Mouse (Mus musculus): ENCODE measurements around the gene Wbp2. TPM values are rescaled to one million over a fixed set of nuclear protein-coding genes. Genes with fewer than 3 reads are reported as not detected.

Wbp2 gene
- polyA plus RNA-seq, 1 experiment from 2014 or later: 164 TPM

- no peak overlapping the region for H3K4me2 ChIP-seq (replicated peaks)
Observed at GRCm38 (mm10) chr11:116076836-116077235, 10.0 kb downstream of the Wbp2 start.

GRCm38 (mm10) chr11:116076266-116076540, 10.6 kb downstream of the Wbp2 start:
- no peak for DNase-seq (ENCODE audit: low spot score)
- H3K9ac ChIP-seq: no peak overlapping the region
- no peaks in the 10 kb centered on the region for H3K9me3 ChIP-seq (ENCODE audit: control insufficient read depth, low read length)
- no peak overlapping the region for H3K4me3 ChIP-seq (replicated peaks; ENCODE audit: low read length)
- peaks cover 4% of the 10 kb centered on the region; the same call in 1 of the 2 replicates for H3K4me1 ChIP-seq (replicated peaks; ENCODE audit: control insufficient read depth, insufficient read depth, low read length)
- ATAC-seq (ENCODE audit: low FRiP score): no peak
- WGBS: 70% methylated on average over 7 of the region's 7 CpGs
- no peak overlapping the region for H3K4me2 ChIP-seq (replicated peaks)
- H3K36me3 ChIP-seq (replicated peaks; ENCODE audit: control insufficient read depth, insufficient read depth): peaks cover 23% of the 10 kb centered on the region
- no peak overlapping the region for H3K27ac ChIP-seq
- no peaks in the 10 kb centered on the region for H3K27me3 ChIP-seq (ENCODE audit: control insufficient read depth, insufficient read depth, low read length)

More at GRCm38 (mm10) chr11:116076836-116077235, 10.0 kb downstream of the Wbp2 start:
- Histone ChIP-seq H3K36me3 (replicated peaks; ENCODE audit: control insufficient read depth, insufficient read depth) (peaks cover 30% of the 10 kb centered on the region), H3K27me3 (ENCODE audit: control insufficient read depth, insufficient read depth, low read length) (no peaks in the 10 kb centered on the region), H3K27ac (no peak overlapping the region), H3K4me3 (replicated peaks; ENCODE audit: low read length) (no peak overlapping the region), H3K4me1 (replicated peaks; ENCODE audit: control insufficient read depth, insufficient read depth, low read length) (peaks cover 4% of the 10 kb centered on the region; the same call in 1 of the 2 replicates), H3K9ac (no peak overlapping the region), H3K9me3 (ENCODE audit: control insufficient read depth, low read length) (no peaks in the 10 kb centered on the region)
- ATAC-seq (ENCODE audit: low FRiP score) (no peak), DNase-seq (ENCODE audit: low spot score) (no peak)
- WGBS: 85% methylated on average over 7 of the region's 7 CpGs

- no peak overlapping the region for H3K4me2 ChIP-seq (replicated peaks)
- H3K4me3 ChIP-seq (replicated peaks; ENCODE audit: low read length): no peak overlapping the region
- no peaks in the 10 kb centered on the region for H3K27me3 ChIP-seq (ENCODE audit: control insufficient read depth, insufficient read depth, low read length)
- ATAC-seq (ENCODE audit: low FRiP score) (no peak), DNase-seq (ENCODE audit: low spot score) (no peak)
- WGBS: 64% methylated on average over 20 of the region's 20 CpGs
- no peaks in the 10 kb centered on the region for H3K9me3 ChIP-seq (ENCODE audit: control insufficient read depth, low read length)
- no peak overlapping the region for H3K9ac ChIP-seq
- peaks cover 4% of the 10 kb centered on the region; the same call in 1 of the 2 replicates for H3K4me1 ChIP-seq (replicated peaks; ENCODE audit: control insufficient read depth, insufficient read depth, low read length)
- H3K27ac ChIP-seq: no peak overlapping the region
- peaks cover 18% of the 10 kb centered on the region for H3K36me3 ChIP-seq (replicated peaks; ENCODE audit: control insufficient read depth, insufficient read depth)
Observed at GRCm38 (mm10) chr11:116075539-116076265, 11.1 kb downstream of the Wbp2 start.

- Histone ChIP-seq H3K36me3 (replicated peaks; ENCODE audit: control insufficient read depth, insufficient read depth) (peaks cover 7% of the 10 kb centered on the region; the same call in 1 of the 2 replicates), H3K27me3 (ENCODE audit: control insufficient read depth, insufficient read depth, low read length) (no peaks in the 10 kb centered on the region), H3K4me3 (replicated peaks; ENCODE audit: low read length) (no peak overlapping the region), H3K4me2 (replicated peaks) (no peak overlapping the region), H3K9me3 (ENCODE audit: control insufficient read depth, low read length) (no peaks in the 10 kb centered on the region), H3K27ac (no peak overlapping the region), H3K4me1 (replicated peaks; ENCODE audit: control insufficient read depth, insufficient read depth, low read length) (peaks cover 4% of the 10 kb centered on the region; the same call in 1 of the 2 replicates), H3K9ac (no peak overlapping the region)
- 69% methylated on average over 7 of the region's 7 CpGs for WGBS
- ATAC-seq (ENCODE audit: low FRiP score): no peak
- DNase-seq (ENCODE audit: low spot score): no peak
Observed at GRCm38 (mm10) chr11:116074436-116074991, 12.3 kb downstream of the Wbp2 start.

- ATAC-seq (ENCODE audit: low FRiP score) (no peak), DNase-seq (ENCODE audit: low spot score) (no peak)
- H3K4me3 ChIP-seq (replicated peaks; ENCODE audit: low read length): no peak overlapping the region
- no peaks in the 10 kb centered on the region for H3K9me3 ChIP-seq (ENCODE audit: control insufficient read depth, low read length)
- no peaks in the 10 kb centered on the region for H3K4me1 ChIP-seq (replicated peaks; ENCODE audit: control insufficient read depth, insufficient read depth, low read length)
- no peak overlapping the region for H3K27ac ChIP-seq
- WGBS: 89% methylated on average over 3 of the region's 3 CpGs
- no peaks in the 10 kb centered on the region for H3K36me3 ChIP-seq (replicated peaks; ENCODE audit: control insufficient read depth, insufficient read depth)
- H3K9ac ChIP-seq: no peak overlapping the region
- H3K4me2 ChIP-seq (replicated peaks): no peak overlapping the region
- no peaks in the 10 kb centered on the region for H3K27me3 ChIP-seq (ENCODE audit: control insufficient read depth, insufficient read depth, low read length)
Observed at GRCm38 (mm10) chr11:116072608-116073007, 14.2 kb downstream of the Wbp2 start.

- no peak for DNase-seq (ENCODE audit: low spot score)
- H3K9me3 ChIP-seq (ENCODE audit: control insufficient read depth, low read length): no peaks in the 10 kb centered on the region
- no peak overlapping the region for H3K9ac ChIP-seq
- no peak for ATAC-seq (ENCODE audit: low FRiP score)
- H3K4me2 ChIP-seq (replicated peaks): no peak overlapping the region
- no peaks in the 10 kb centered on the region for H3K27me3 ChIP-seq (ENCODE audit: control insufficient read depth, insufficient read depth, low read length)
- no peak overlapping the region for H3K4me3 ChIP-seq (replicated peaks; ENCODE audit: low read length)
- H3K4me1 ChIP-seq (replicated peaks; ENCODE audit: control insufficient read depth, insufficient read depth, low read length): no peaks in the 10 kb centered on the region
- no peak overlapping the region for H3K27ac ChIP-seq
- H3K36me3 ChIP-seq (replicated peaks; ENCODE audit: control insufficient read depth, insufficient read depth): no peaks in the 10 kb centered on the region
- WGBS: 69% methylated on average over 5 of the region's 5 CpGs
Observed at GRCm38 (mm10) chr11:116071510-116071909, 15.3 kb downstream of the Wbp2 start.

- H3K4me1 ChIP-seq (replicated peaks; ENCODE audit: control insufficient read depth, insufficient read depth, low read length): no peaks in the 10 kb centered on the region
- H3K4me3 ChIP-seq (replicated peaks; ENCODE audit: low read length): no peak overlapping the region
- DNase-seq (ENCODE audit: low spot score) (no peak), ATAC-seq (ENCODE audit: low FRiP score) (no peak)
- H3K27me3 ChIP-seq (ENCODE audit: control insufficient read depth, insufficient read depth, low read length): no peaks in the 10 kb centered on the region
- H3K27ac ChIP-seq: no peak overlapping the region
- 91% methylated on average over 12 of the region's 12 CpGs for WGBS
- H3K9ac ChIP-seq: no peak overlapping the region
- H3K4me2 ChIP-seq (replicated peaks): no peak overlapping the region
- H3K9me3 ChIP-seq (ENCODE audit: control insufficient read depth, low read length): no peaks in the 10 kb centered on the region
- H3K36me3 ChIP-seq (replicated peaks; ENCODE audit: control insufficient read depth, insufficient read depth): peaks cover 17% of the 10 kb centered on the region
Observed at GRCm38 (mm10) chr11:116065345-116065744, 21.4 kb downstream of the Wbp2 start.

GRCm38 (mm10) chr11:116064187-116064867, 22.5 kb downstream of the Wbp2 start:
- no peaks in the 10 kb centered on the region for H3K9me3 ChIP-seq (ENCODE audit: control insufficient read depth, low read length)
- no peak overlapping the region for H3K4me2 ChIP-seq (replicated peaks)
- WGBS: 71% methylated on average over 23 of the region's 23 CpGs
- H3K27me3 ChIP-seq (ENCODE audit: control insufficient read depth, insufficient read depth, low read length): no peaks in the 10 kb centered on the region
- no peaks in the 10 kb centered on the region for H3K4me1 ChIP-seq (replicated peaks; ENCODE audit: control insufficient read depth, insufficient read depth, low read length)
- ATAC-seq (ENCODE audit: low FRiP score): no peak
- H3K4me3 ChIP-seq (replicated peaks; ENCODE audit: low read length): no peak overlapping the region
- no peak overlapping the region for H3K27ac ChIP-seq
- no peak overlapping the region for H3K9ac ChIP-seq
- DNase-seq (ENCODE audit: low spot score): no peak
- peaks cover 28% of the 10 kb centered on the region for H3K36me3 ChIP-seq (replicated peaks; ENCODE audit: control insufficient read depth, insufficient read depth)

- Histone ChIP-seq H3K36me3 (replicated peaks; ENCODE audit: control insufficient read depth, insufficient read depth) (peaks cover 35% of the 10 kb centered on the region), H3K4me3 (replicated peaks; ENCODE audit: low read length) (no peak overlapping the region), H3K27me3 (ENCODE audit: control insufficient read depth, insufficient read depth, low read length) (no peaks in the 10 kb centered on the region), H3K27ac (no peak overlapping the region), H3K9ac (no peak overlapping the region), H3K4me1 (replicated peaks; ENCODE audit: control insufficient read depth, insufficient read depth, low read length) (no peaks in the 10 kb centered on the region), H3K4me2 (replicated peaks) (no peak overlapping the region), H3K9me3 (ENCODE audit: control insufficient read depth, low read length) (no peaks in the 10 kb centered on the region)
- ATAC-seq (ENCODE audit: low FRiP score): no peak
- DNase-seq (ENCODE audit: low spot score): no peak
- WGBS: 66% methylated on average over 13 of the region's 13 CpGs
Observed at GRCm38 (mm10) chr11:116063562-116063961, 23.2 kb downstream of the Wbp2 start.

Measured in hindbrain, embryonic 14.5 days (tissue).